Mouse (Mus musculus): ENCODE measurements around the gene Rsbn1. TPM values are rescaled to one million over a fixed set of nuclear protein-coding genes. Genes with fewer than 3 reads are reported as not detected.

Gene Rsbn1
- polyA plus RNA-seq, 1 experiment from 2014 or later, result 12.9 TPM

DNA sequence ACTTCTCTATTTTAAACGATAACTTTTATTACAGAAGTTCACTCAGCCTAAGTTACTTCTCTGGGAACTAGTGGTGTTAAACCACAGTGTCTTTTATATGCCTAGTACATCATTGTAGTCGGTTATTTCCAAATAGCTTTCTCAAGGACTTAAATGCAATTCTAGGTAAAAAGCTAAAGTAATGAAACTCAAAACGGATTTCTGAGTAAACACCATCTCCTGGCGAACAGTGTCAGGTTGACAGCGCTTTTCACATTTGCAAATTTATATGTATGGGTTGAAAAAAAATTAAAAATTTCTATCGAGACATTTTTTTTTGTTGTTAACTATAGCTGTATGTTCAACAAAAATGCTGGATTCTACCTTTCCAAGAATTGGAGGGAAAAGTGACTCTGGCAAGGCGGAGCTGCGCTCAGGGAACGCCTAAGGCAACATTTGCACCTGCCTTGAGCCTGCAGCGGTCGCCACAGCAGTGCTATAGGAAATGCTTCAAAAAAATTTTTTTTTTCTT lies 414 bp upstream of the Rsbn1 start:
- H3K4me1 ChIP-seq, result peaks cover 10% of the 10 kb centered on the region

DNA sequence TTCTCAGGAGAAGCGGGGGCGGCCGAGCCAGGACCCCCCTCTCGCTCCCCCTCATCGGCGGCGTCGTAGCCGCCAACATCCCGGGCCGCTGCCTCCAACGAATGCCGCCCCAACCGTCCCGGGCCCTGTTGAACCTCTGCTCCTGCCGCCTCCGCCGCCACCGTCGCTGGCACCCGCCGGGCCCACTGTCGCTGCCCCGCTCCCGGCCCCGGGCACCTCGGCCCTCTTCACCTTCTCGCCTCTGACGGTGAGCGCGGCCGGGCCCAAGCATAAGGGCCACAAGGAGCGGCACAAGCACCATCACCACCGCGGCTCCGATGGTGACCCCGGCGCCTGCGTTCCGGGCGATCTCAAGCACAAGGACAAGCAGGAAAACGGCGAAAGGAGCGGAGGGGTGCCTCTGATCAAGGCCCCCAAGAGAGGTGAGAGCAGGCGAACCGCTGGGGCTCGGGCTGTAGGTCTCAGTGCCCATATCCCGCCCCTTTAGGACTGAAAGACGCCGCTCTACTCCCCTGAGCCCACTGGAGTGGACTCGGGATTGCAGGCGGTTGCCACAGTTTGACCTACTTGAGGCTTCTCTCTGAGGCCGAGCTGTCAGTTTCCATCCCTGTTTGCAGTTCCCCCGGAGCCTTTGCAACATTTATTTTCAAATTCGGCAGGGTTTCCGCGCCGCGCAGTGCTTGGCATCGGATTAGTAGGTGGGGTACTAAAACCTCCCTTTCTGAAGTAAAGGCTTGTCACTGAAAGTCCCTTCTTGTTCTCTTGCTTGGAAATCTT lies 1.0 kb downstream of the Rsbn1 start:
- WGBS, result under 1% methylated on average over 55 of the region's 60 CpGs
- Histone ChIP-seq H3K4me1 (peaks cover 10% of the 10 kb centered on the region), H3K36me3 (no peaks in the 10 kb centered on the region), H3K27me3 (no peaks in the 10 kb centered on the region), H3K9me3 (no peaks in the 10 kb centered on the region), H3K4me3 (peak overlapping the region; percentile 98), H3K4me2 (peak overlapping the region; percentile 77), H3K9ac (peak overlapping the region; percentile 97), H3K27ac (peak overlapping the region; percentile 94)
- peak; percentile 46 for ATAC-seq (ENCODE audit: insufficient number of reproducible peaks, insufficient read depth, low FRiP score, low TSS enrichment, low read depth)

More for the DNA sequence above, 414 bp upstream of the Rsbn1 start:
- no peaks in the 10 kb centered on the region for H3K9me3 ChIP-seq
- peak overlapping the region; percentile 77 for H3K4me2 ChIP-seq
- H3K4me3 ChIP-seq, result peak overlapping the region; percentile 98
- no peaks in the 10 kb centered on the region for H3K36me3 ChIP-seq
- no peaks in the 10 kb centered on the region for H3K27me3 ChIP-seq
- 10% methylated on average over 11 of the region's 11 CpGs for WGBS
- H3K9ac ChIP-seq, result peak overlapping the region; percentile 97
- H3K27ac ChIP-seq, result peak overlapping the region; percentile 85
- no peak for ATAC-seq (ENCODE audit: insufficient number of reproducible peaks, insufficient read depth, low FRiP score, low TSS enrichment, low read depth)

DNA sequence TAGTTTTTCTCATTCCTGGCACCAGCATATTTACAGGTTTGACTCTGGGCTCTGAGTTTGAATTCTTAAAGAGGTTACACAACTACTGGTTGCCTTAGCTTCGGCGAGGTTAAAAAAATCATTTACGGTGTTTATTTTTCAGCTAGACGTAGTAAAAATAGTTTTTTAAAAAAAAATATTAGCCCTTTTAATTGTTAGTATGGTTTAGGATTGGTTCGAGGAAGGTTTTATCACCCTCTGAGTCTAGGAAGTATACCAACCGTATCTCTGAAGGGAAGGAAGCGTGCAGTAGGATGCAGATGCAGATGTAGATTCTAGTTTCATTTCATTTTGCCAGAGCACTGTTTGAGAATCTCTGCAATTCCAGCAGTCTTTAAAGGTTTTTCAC lies 1.6 kb downstream of the Rsbn1 start:
- Histone ChIP-seq H3K27me3 (no peaks in the 10 kb centered on the region), H3K27ac (peak overlapping the region; percentile 94; the same call in 1 of the 2 replicates)

GRCm38 (mm10) chr3:103916205-103916838 lies 2.4 kb downstream of the Rsbn1 start:
- WGBS, result 36% methylated on average over 5 of the region's 5 CpGs

More for the DNA sequence above, 1.6 kb downstream of the Rsbn1 start:
- Histone ChIP-seq H3K4me3 (peak overlapping the region; percentile 98), H3K9ac (peak overlapping the region; percentile 97), H3K4me2 (peak overlapping the region; percentile 77), H3K9me3 (no peaks in the 10 kb centered on the region), H3K4me1 (peaks cover 10% of the 10 kb centered on the region), H3K36me3 (no peaks in the 10 kb centered on the region)
- no peak for ATAC-seq (ENCODE audit: insufficient number of reproducible peaks, insufficient read depth, low FRiP score, low TSS enrichment, low read depth)
- 6% methylated on average over 7 of the region's 7 CpGs for WGBS

GRCm38 (mm10) chr3:103916839-103917237 lies 2.9 kb downstream of the Rsbn1 start:
- H3K9ac ChIP-seq, result peak overlapping the region; percentile 64; the same call in 1 of the 2 replicates
- peaks cover 10% of the 10 kb centered on the region for H3K4me1 ChIP-seq
- no peaks in the 10 kb centered on the region for H3K36me3 ChIP-seq
- H3K27me3 ChIP-seq, result no peaks in the 10 kb centered on the region
- 55% methylated on average over 3 of the region's 3 CpGs for WGBS
- H3K4me2 ChIP-seq, result peak overlapping the region; percentile 77
- ATAC-seq (ENCODE audit: insufficient number of reproducible peaks, insufficient read depth, low FRiP score, low TSS enrichment, low read depth), result no peak
- no peak overlapping the region for H3K27ac ChIP-seq
- H3K9me3 ChIP-seq, result no peaks in the 10 kb centered on the region
- H3K4me3 ChIP-seq, result peak overlapping the region; percentile 98

More at GRCm38 (mm10) chr3:103916205-103916838, 2.4 kb downstream of the Rsbn1 start:
- Histone ChIP-seq H3K9me3 (no peaks in the 10 kb centered on the region), H3K4me1 (peaks cover 10% of the 10 kb centered on the region), H3K9ac (peak overlapping the region; percentile 64), H3K27ac (no peak overlapping the region), H3K4me3 (peak overlapping the region; percentile 98), H3K27me3 (no peaks in the 10 kb centered on the region), H3K36me3 (no peaks in the 10 kb centered on the region), H3K4me2 (peak overlapping the region; percentile 77)
- ATAC-seq (ENCODE audit: insufficient number of reproducible peaks, insufficient read depth, low FRiP score, low TSS enrichment, low read depth), result no peak

- 89% methylated on average over 1 of the region's 1 CpGs for WGBS
- H3K4me1 ChIP-seq, result peaks cover 21% of the 10 kb centered on the region
- H3K4me2 ChIP-seq, result no peak overlapping the region
- no peaks in the 10 kb centered on the region for H3K27me3 ChIP-seq
- ATAC-seq (ENCODE audit: insufficient number of reproducible peaks, insufficient read depth, low FRiP score, low TSS enrichment, low read depth), result no peak
- no peak overlapping the region for H3K27ac ChIP-seq
- H3K9ac ChIP-seq, result no peak overlapping the region
- H3K9me3 ChIP-seq, result no peaks in the 10 kb centered on the region
- H3K4me3 ChIP-seq, result no peak overlapping the region
- H3K36me3 ChIP-seq, result no peaks in the 10 kb centered on the region
Measured at GRCm38 (mm10) chr3:103920094-103920493, 6.2 kb downstream of the Rsbn1 start.

DNA sequence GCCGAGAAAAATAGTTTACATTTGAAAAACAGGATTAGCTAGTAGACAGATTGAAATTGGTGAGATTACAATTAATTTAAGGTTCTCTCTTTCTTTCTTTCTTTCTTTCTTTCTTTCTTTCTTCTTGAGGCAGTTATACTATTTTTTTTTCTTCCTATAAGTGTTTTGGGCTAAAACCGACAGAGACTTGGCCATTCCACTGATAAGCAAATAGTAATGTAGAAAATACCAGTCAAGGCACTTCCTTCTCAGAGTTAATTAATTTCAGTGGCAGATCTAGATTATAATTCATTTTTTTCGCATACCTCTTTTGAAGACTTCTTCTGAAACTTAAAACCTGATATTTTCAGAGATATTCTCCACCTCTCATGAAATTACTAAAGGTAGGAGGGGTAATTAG lies 11.4 kb downstream of the Rsbn1 start:
- no peak for ATAC-seq (ENCODE audit: insufficient number of reproducible peaks, insufficient read depth, low FRiP score, low TSS enrichment, low read depth)

GRCm38 (mm10) chr3:103927511-103927910 lies 13.6 kb downstream of the Rsbn1 start:
- WGBS, result 74% methylated on average over 6 of the region's 6 CpGs
- Histone ChIP-seq H3K9ac (no peak overlapping the region), H3K27ac (no peak overlapping the region), H3K4me2 (no peak overlapping the region), H3K4me3 (no peak overlapping the region), H3K4me1 (peaks cover 6% of the 10 kb centered on the region), H3K36me3 (peaks cover 22% of the 10 kb centered on the region), H3K9me3 (no peaks in the 10 kb centered on the region), H3K27me3 (no peaks in the 10 kb centered on the region)
- ATAC-seq (ENCODE audit: insufficient number of reproducible peaks, insufficient read depth, low FRiP score, low TSS enrichment, low read depth), result no peak

More for the DNA sequence above, 11.4 kb downstream of the Rsbn1 start:
- Histone ChIP-seq H3K4me1 (peaks cover 11% of the 10 kb centered on the region), H3K27me3 (no peaks in the 10 kb centered on the region), H3K9me3 (no peaks in the 10 kb centered on the region), H3K4me2 (no peak overlapping the region), H3K27ac (no peak overlapping the region), H3K4me3 (no peak overlapping the region), H3K9ac (no peak overlapping the region), H3K36me3 (peaks cover 8% of the 10 kb centered on the region; the same call in 1 of the 2 replicates)
- 67% methylated on average over 3 of the region's 3 CpGs for WGBS

GRCm38 (mm10) chr3:103944794-103945562 lies 31.1 kb downstream of the Rsbn1 start:
- H3K9me3 ChIP-seq, result 0 out of 2 replicates have a peak, but pooled peaks cover 6% of the 10 kb centered on the region
- H3K36me3 ChIP-seq, result peaks cover 8% of the 10 kb centered on the region; the same call in 1 of the 2 replicates
- no peak for ATAC-seq (ENCODE audit: insufficient number of reproducible peaks, insufficient read depth, low FRiP score, low TSS enrichment, low read depth)
- no peak overlapping the region for H3K4me2 ChIP-seq
- no peak overlapping the region for H3K9ac ChIP-seq
- no peaks in the 10 kb centered on the region for H3K4me1 ChIP-seq
- no peak overlapping the region for H3K27ac ChIP-seq
- WGBS, result 70% methylated on average over 1 of the region's 1 CpGs
- H3K4me3 ChIP-seq, result no peak overlapping the region
- H3K27me3 ChIP-seq, result no peaks in the 10 kb centered on the region

DNA sequence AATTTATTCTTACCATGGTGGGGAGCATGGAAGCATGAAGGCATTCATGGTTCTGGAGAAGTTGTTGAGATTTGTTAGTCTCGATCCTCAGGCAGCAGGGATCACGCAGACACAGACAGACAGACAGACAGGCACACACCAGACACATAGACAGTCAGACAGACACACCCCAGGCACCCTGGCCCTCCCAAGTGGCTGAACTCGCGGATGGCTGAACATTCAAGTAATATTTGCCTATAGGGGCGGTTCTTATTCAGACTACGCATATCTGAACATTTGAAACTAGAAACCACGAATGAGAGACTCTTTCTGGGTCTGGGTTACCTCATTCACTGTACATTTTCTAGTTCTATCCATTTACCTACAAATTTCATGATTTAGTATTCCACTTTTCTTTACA lies 34.7 kb downstream of the Rsbn1 start:
- ATAC-seq (ENCODE audit: insufficient number of reproducible peaks, insufficient read depth, low FRiP score, low TSS enrichment, low read depth), result no peak
- no peaks in the 10 kb centered on the region for H3K27me3 ChIP-seq
- 89% methylated on average over 7 of the region's 7 CpGs for WGBS

DNA sequence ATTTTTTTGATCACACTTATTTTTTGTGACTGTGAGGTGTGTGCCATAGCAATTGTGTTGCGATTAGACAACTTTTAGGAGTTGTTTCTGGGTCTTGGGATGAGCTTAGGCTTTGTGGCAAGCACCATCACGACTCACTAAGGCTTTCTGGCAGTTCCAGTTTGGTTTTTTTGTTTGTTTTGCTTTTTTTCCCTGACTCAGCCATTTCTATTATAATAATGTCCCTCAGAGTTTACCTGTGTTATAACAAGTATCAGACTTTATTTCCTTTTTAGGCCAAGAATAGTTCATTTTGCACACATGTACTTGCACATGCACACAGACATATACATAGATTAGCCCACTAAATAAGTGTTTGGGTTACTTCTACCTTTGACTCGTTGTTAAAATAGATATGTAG lies 46.7 kb downstream of the Rsbn1 start:
- H3K27me3 ChIP-seq, result no peaks in the 10 kb centered on the region
- no peaks in the 10 kb centered on the region for H3K4me1 ChIP-seq
- H3K4me2 ChIP-seq, result no peak overlapping the region
- WGBS, result 88% methylated on average over 3 of the region's 3 CpGs
- peaks cover 26% of the 10 kb centered on the region for H3K36me3 ChIP-seq
- H3K4me3 ChIP-seq, result no peak overlapping the region
- H3K9ac ChIP-seq, result no peak overlapping the region
- no peak overlapping the region for H3K27ac ChIP-seq
- ATAC-seq (ENCODE audit: insufficient number of reproducible peaks, insufficient read depth, low FRiP score, low TSS enrichment, low read depth), result no peak
- H3K9me3 ChIP-seq, result no peaks in the 10 kb centered on the region

More for the DNA sequence above, 34.7 kb downstream of the Rsbn1 start:
- no peak overlapping the region for H3K9ac ChIP-seq
- H3K36me3 ChIP-seq, result peaks cover 8% of the 10 kb centered on the region; the same call in 1 of the 2 replicates
- no peak overlapping the region for H3K27ac ChIP-seq
- H3K4me3 ChIP-seq, result no peak overlapping the region
- H3K9me3 ChIP-seq, result 0 out of 2 replicates have a peak, but pooled peaks cover 6% of the 10 kb centered on the region
- no peaks in the 10 kb centered on the region for H3K4me1 ChIP-seq
- H3K4me2 ChIP-seq, result no peak overlapping the region

All from embryonic facial prominence, embryonic 13.5 days (tissue).